Mouse (Mus musculus): ENCODE measurements at regions not wholly inside any gene's neighbourhood (a gene's known extent, or its start where the extent isn't known, plus 50 kb on each side); places are given as distances from the start of the nearest gene placed in this dataset.

DNA sequence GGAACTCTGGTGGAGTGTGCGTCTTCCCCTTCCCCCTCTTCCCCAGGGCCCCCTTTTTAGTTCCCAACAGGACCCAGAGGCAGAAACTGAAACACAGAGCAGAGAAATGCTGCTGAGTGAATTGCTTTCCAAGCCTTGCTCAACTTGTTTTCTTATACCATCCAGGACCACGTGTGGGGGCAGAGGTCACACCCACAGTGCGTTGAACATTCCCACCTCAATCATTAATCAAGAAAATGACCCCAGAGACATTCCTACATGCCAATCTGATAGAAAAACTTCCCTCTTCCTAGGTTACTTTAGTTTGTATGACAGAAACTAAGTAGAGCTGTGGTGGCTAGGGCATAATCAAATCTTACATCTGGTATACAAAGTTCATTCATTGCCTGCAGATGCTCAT, 93.3 kb downstream of the Klhl6 start:
- no peak for TF ChIP-seq CTCF (conservative IDR thresholded peaks at IDR 0.05 in 1 of 2, IDR thresholded peaks at IDR 0.05 in 1 of 2; ENCODE audit: low read depth in 2 of 2, low read length in 2 of 2)
- TF ChIP-seq CHD1 (IDR thresholded peaks at IDR 0.05; ENCODE audit: low read depth, low read length) = no peak
- no peak for TF ChIP-seq NELFE (IDR thresholded peaks at IDR 0.05; ENCODE audit: low read depth, low read length)
- TF ChIP-seq UBTF (IDR thresholded peaks at IDR 0.05; ENCODE audit: low read depth, low read length) = no peak
- no peak for TF ChIP-seq IRF4 (IDR thresholded peaks at IDR 0.05; ENCODE audit: low read depth, low read length)
